In the genomic region with DNA sequence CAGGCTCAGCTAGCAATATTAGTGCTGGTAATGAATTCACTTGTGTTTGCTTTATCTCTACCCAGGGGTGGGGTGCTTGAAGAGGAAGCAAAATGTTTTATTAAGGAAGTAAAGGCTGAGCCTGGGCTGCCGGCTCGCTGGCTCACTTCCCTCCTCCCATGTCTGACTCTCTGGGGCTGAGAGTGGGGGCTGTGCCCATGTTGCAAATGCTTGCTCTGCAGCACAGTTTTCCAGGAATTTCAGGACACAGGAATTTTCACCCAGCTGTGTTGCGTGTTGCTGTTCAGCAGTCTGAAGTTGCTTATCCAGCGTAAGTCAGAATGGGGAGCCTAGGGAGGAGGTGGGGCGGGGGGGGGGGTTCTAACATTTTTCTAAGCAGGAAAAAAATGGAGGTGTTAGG, we compare ENCODE assay signal across 11 mouse cellular contexts.
DNase-seq lines count a peak whose midpoint lies in the region; ATAC-seq lines count a peak whose summit lies in the region.
"Had no signal": no experiment of that assay in that cellular context is flagged by ENCODE, and none has a peak within 500 bp of the region (broad histone marks: within the 10 kb centered on the region; RNA-seq: fewer than 3 reads in every experiment).

No protein-coding gene starts in this region.

- H3K36me3 ChIP-seq in forebrain, embryonic 13.5 days (ENCODE audit: poor library complexity, severe bottlenecking), result no peaks in the 10 kb centered on the region
- H3K36me3 ChIP-seq in forebrain, embryonic 11.5 days (ENCODE audit: control insufficient read depth, insufficient read depth, low read length), result no peaks in the 10 kb centered on the region
- no peaks in the 10 kb centered on the region for H3K36me3 ChIP-seq in forebrain, embryonic 14.5 days (ENCODE audit: control insufficient read depth, insufficient read depth, low read length)
- H3K36me3 ChIP-seq: liver, embryonic 13.5 days had no signal

- peaks cover 5% of the 10 kb centered on the region; the same call in 1 of the 2 replicates for H3K4me1 ChIP-seq in forebrain, embryonic 13.5 days
- H3K4me1 ChIP-seq in forebrain, embryonic 11.5 days (replicated peaks; ENCODE audit: control insufficient read depth, insufficient read depth, low read length), result no peaks in the 10 kb centered on the region
- H3K4me1 ChIP-seq in forebrain, embryonic 14.5 days (ENCODE audit: control insufficient read depth, insufficient read depth, low read length), result no peaks in the 10 kb centered on the region; the same call in 1 of the 2 replicates
- H3K4me1 ChIP-seq: liver, embryonic 13.5 days had no signal

- no peaks in the 10 kb centered on the region for H3K9me3 ChIP-seq in forebrain, embryonic 13.5 days (replicated peaks)
- no peaks in the 10 kb centered on the region for H3K9me3 ChIP-seq in forebrain, embryonic 11.5 days (ENCODE audit: control insufficient read depth, low read length)
- H3K9me3 ChIP-seq in forebrain, embryonic 14.5 days (replicated peaks; ENCODE audit: control insufficient read depth, low read length), result no peaks in the 10 kb centered on the region
- H3K9me3 ChIP-seq: liver, embryonic 13.5 days had no signal

- DNase-seq in forebrain, embryonic 11.5 days (ENCODE audit: low spot score), result no peak
- DNase-seq in left cerebral cortex, postnatal 14 days (ENCODE audit: low spot score in 2 of 2), result peak; percentile 16 to 30
- no peak for DNase-seq in left cerebral cortex, adult 11 months (ENCODE audit: low spot score)
- no peak for DNase-seq in forebrain, embryonic 14.5 days (ENCODE audit: low spot score)
- peak; percentile 14 to 48 for DNase-seq in lung, postnatal 4 days
- DNase-seq in retina, embryonic 14.5 days (ENCODE audit: low spot score), result no peak
- DNase-seq in layer of hippocampus, postnatal 14 days (ENCODE audit: low spot score in 2 of 2), result no peak
- DNase-seq: cerebellum, adult 9-11 months; liver, embryonic 13.5 days had no signal

- WGBS in forebrain, embryonic 13.5 days, result 51% methylated on average over 5 of the region's 5 CpGs
- 63% methylated on average over 5 of the region's 5 CpGs for WGBS in forebrain, embryonic 11.5 days
- WGBS in forebrain, embryonic 14.5 days, result 59% methylated on average over 5 of the region's 5 CpGs

- intact Hi-C loops in left cerebral cortex, postnatal 14 days (cut with DNase I), result no loop called here

- H3K4me2 ChIP-seq in forebrain, embryonic 13.5 days, result no peak overlapping the region
- no peak overlapping the region for H3K4me2 ChIP-seq in forebrain, embryonic 11.5 days (ENCODE audit: low read depth, low read length, severe bottlenecking)
- H3K4me2 ChIP-seq in forebrain, embryonic 14.5 days (ENCODE audit: low read length), result no peak overlapping the region
- H3K4me2 ChIP-seq: liver, embryonic 13.5 days had no signal

- ATAC-seq in forebrain, embryonic 13.5 days, result peak; percentile 24; the same call in 1 of the 2 replicates
- ATAC-seq in forebrain, embryonic 11.5 days (replicated peaks; ENCODE audit: low FRiP score), result no peak
- ATAC-seq in forebrain, embryonic 14.5 days, result 0 out of 2 replicates have a peak, but pooled peaks have one; percentile 23

- no peak overlapping the region for H3K4me3 ChIP-seq in forebrain, embryonic 13.5 days
- H3K4me3 ChIP-seq in forebrain, embryonic 11.5 days (ENCODE audit: low read depth, low read length), result no peak overlapping the region
- no peak overlapping the region for H3K4me3 ChIP-seq in forebrain, embryonic 14.5 days (ENCODE audit: low read depth, low read length)
- H3K4me3 ChIP-seq: layer of hippocampus, adult 2 months; liver, embryonic 13.5 days had no signal

- no peak overlapping the region for H3K9ac ChIP-seq in forebrain, embryonic 13.5 days
- no peak overlapping the region for H3K9ac ChIP-seq in forebrain, embryonic 11.5 days (ENCODE audit: low read length)
- no peak overlapping the region for H3K9ac ChIP-seq in forebrain, embryonic 14.5 days (ENCODE audit: low read length)
- H3K9ac ChIP-seq: liver, embryonic 13.5 days had no signal

- no peaks in the 10 kb centered on the region for H3K27me3 ChIP-seq in forebrain, embryonic 13.5 days
- no peaks in the 10 kb centered on the region for H3K27me3 ChIP-seq in forebrain, embryonic 11.5 days (ENCODE audit: control insufficient read depth, insufficient read depth, low read length)
- H3K27me3 ChIP-seq in forebrain, embryonic 14.5 days (replicated peaks; ENCODE audit: control insufficient read depth, insufficient read depth, low read length), result no peaks in the 10 kb centered on the region
- H3K27me3 ChIP-seq: liver, embryonic 13.5 days had no signal

- no peak overlapping the region for H3K27ac ChIP-seq in forebrain, embryonic 13.5 days
- no peak overlapping the region for H3K27ac ChIP-seq in forebrain, embryonic 11.5 days (ENCODE audit: low read depth, low read length)
- no peak overlapping the region for H3K27ac ChIP-seq in forebrain, embryonic 14.5 days (ENCODE audit: low read depth, low read length)
- H3K27ac ChIP-seq: layer of hippocampus, adult 2 months; liver, embryonic 13.5 days had no signal

Comparison
In these comparisons a context has a peak if more than half of its experiments do, and no peak if none do; other contexts are left out.
1. DNase-seq: peak in left cerebral cortex, postnatal 14 days (2 of 2) and lung, postnatal 4 days (2 of 2); none in forebrain, embryonic 11.5 days (single experiment), left cerebral cortex, adult 11 months (single experiment), forebrain, embryonic 14.5 days (single experiment), retina, embryonic 14.5 days (single experiment) and layer of hippocampus, postnatal 14 days (0 of 2).